Mouse (Mus musculus) cortical plate, adult 2 months (tissue): Measurements from ENCODE around the gene Stk24. TPM values are rescaled to one million over a fixed set of nuclear protein-coding genes. Genes with fewer than 3 reads are reported as not detected.

Source experiments
- H3K27ac ChIP-seq: fragments of 200-500 bp; 2 replicates; pipeline ENCODE4 v1.5.1; 2012; ENCODE audit warnings: low read length, control low read depth, inconsistent platforms; ENCODE audit not compliant: insufficient read depth
- H3K4me1 ChIP-seq: fragments of 200-500 bp; 2 replicates; pipeline ENCODE4 v1.6.1; 2011; ENCODE audit warnings: low read length; ENCODE audit not compliant: control insufficient read depth, insufficient read depth
- H3K4me3 ChIP-seq: fragments of 200-500 bp; 2 replicates; pipeline ENCODE4 v1.5.1; 2011; ENCODE audit warnings: mild to moderate bottlenecking, low read length, control low read depth; ENCODE audit not compliant: insufficient read depth
- CTCF ChIP-seq: fragments of 200-500 bp; IDR thresholded peaks from 2 replicates; pipeline ENCODE4 v1.5.1; 2011; ENCODE audit warnings: mild to moderate bottlenecking, control low read depth, low read length; ENCODE audit not compliant: insufficient read depth; ENCODE audit errors: extremely low read depth
- POLR2A ChIP-seq: fragments of 200-500 bp; IDR thresholded peaks from 2 replicates; pipeline ENCODE4 v1.6.1; 2011; ENCODE audit warnings: mild to moderate bottlenecking, low read length, control low read depth; ENCODE audit not compliant: insufficient read depth; ENCODE audit errors: extremely low read depth
- polyA plus RNA-seq: library from polyadenylated mRNA; depleted of rRNA; stranded (reverse); fragments of >200 nt; gene quantifications from 2 replicates; pipeline ENCODE4 v1.2.3, GENCODE M21; 2012

Stk24 gene
- polyA plus RNA-seq, 1 experiment = 29.0 TPM

- Histone ChIP-seq H3K4me1 (peaks cover 10% of the 10 kb centered on the region), H3K27ac (no peak overlapping the region), H3K4me3 (no peak overlapping the region)
- no peak for TF ChIP-seq CTCF
- no peak for TF ChIP-seq POLR2A
These were observed 36.9 kb downstream of the Stk24 start for GRCm38 (mm10) chr14:121342885-121343284.

- TF ChIP-seq POLR2A (no peak), CTCF (no peak)
- Histone ChIP-seq H3K4me1 (peaks cover 8% of the 10 kb centered on the region), H3K4me3 (no peak overlapping the region), H3K27ac (no peak overlapping the region)
These were observed 39.8 kb downstream of the Stk24 start for GRCm38 (mm10) chr14:121339951-121340401.

GRCm38 (mm10) chr14:121338819-121339573, 40.8 kb downstream of the Stk24 start:
- TF ChIP-seq CTCF (no peak), POLR2A (no peak)
- H3K27ac ChIP-seq = no peak overlapping the region
- peaks cover 8% of the 10 kb centered on the region for H3K4me1 ChIP-seq
- H3K4me3 ChIP-seq = no peak overlapping the region

GRCm38 (mm10) chr14:121330090-121330408, 49.8 kb downstream of the Stk24 start:
- Histone ChIP-seq H3K4me1 (0 out of 2 replicates have a peak, but pooled peaks cover 2% of the 10 kb centered on the region), H3K4me3 (no peak overlapping the region), H3K27ac (no peak overlapping the region)
- TF ChIP-seq CTCF (no peak), POLR2A (no peak)

- Histone ChIP-seq H3K4me3 (no peak overlapping the region), H3K27ac (no peak overlapping the region), H3K4me1 (peaks cover 5% of the 10 kb centered on the region; the same call in 1 of the 2 replicates)
- TF ChIP-seq CTCF = no peak
- no peak for TF ChIP-seq POLR2A
These were observed 50.3 kb downstream of the Stk24 start for GRCm38 (mm10) chr14:121329401-121330089.

- TF ChIP-seq POLR2A = no peak
These were observed 50.9 kb downstream of the Stk24 start for GRCm38 (mm10) chr14:121328878-121329277.

GRCm38 (mm10) chr14:121326432-121326831, 53.4 kb downstream of the Stk24 start:
- no peak overlapping the region for H3K4me3 ChIP-seq
- TF ChIP-seq POLR2A (no peak), CTCF (no peak)
- H3K4me1 ChIP-seq = peaks cover 16% of the 10 kb centered on the region
- no peak overlapping the region for H3K27ac ChIP-seq

More at GRCm38 (mm10) chr14:121328878-121329277, 50.9 kb downstream of the Stk24 start:
- Histone ChIP-seq H3K4me3 (no peak overlapping the region), H3K27ac (no peak overlapping the region), H3K4me1 (peaks cover 7% of the 10 kb centered on the region; the same call in 1 of the 2 replicates)

- peaks cover 16% of the 10 kb centered on the region for H3K4me1 ChIP-seq
- H3K4me3 ChIP-seq = no peak overlapping the region
- H3K27ac ChIP-seq = no peak overlapping the region
- no peak for TF ChIP-seq POLR2A
- no peak for TF ChIP-seq CTCF
These were observed 55.1 kb downstream of the Stk24 start for GRCm38 (mm10) chr14:121324521-121325330.

- peaks cover 16% of the 10 kb centered on the region for H3K4me1 ChIP-seq
- H3K27ac ChIP-seq = no peak overlapping the region
- TF ChIP-seq CTCF (no peak), POLR2A (no peak)
- no peak overlapping the region for H3K4me3 ChIP-seq
These were observed 57.2 kb downstream of the Stk24 start for GRCm38 (mm10) chr14:121322641-121323040.

GRCm38 (mm10) chr14:121322150-121322549, 57.7 kb downstream of the Stk24 start:
- Histone ChIP-seq H3K4me3 (no peak overlapping the region), H3K4me1 (peaks cover 16% of the 10 kb centered on the region), H3K27ac (no peak overlapping the region)
- TF ChIP-seq POLR2A = no peak
- no peak for TF ChIP-seq CTCF
